Mouse (Mus musculus) right cerebral cortex, postnatal 14 days (tissue): ENCODE results near the gene Rgr.

ENCODE experiments used
- DNase-seq: peaks from one replicate; pipeline ENCODE4 v3.0.0; 2022

Rgr gene

DNA sequence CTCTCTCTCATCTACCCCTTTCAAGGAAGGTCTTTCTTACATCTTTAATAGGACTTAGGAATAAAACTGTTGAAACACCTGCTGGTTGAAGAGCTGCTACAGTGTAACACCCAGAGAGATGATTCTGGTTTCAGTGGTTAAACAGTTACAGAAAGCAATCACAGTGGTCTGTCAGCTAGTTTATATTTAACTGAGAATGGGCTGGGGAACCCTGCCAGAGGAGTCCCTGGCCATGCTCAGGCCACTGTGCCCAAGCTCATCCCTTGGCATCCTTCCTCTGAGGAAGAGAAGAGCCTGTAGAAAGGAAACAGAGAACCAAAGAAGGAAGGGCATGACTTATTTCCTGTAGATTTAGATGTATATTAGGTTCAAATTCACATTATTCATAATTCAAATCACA, 59.0 kb downstream of the Rgr start:
- DNase-seq: no peak

DNA sequence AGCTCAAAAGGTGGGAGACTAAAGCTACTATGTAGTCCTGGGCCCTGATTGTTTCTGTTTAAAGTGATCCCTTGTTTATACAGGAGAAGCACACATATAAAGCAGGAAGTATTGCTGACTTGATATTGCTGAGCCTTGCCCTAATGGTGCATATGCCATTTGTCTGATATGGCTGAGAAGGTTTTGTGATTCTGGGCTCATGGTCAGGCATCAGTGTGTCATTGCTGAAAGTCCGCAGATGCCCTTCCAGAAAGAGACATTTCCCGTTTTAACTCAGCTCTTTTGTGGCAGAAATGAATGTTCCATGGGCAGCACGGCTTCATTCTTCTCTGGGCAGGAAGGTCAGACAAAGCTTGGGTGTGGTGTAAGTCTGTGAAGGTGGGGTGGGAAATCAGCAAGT, 63.1 kb downstream of the Rgr start:
- no peak for DNase-seq
